Mouse (Mus musculus) kidney, adult 2 months (tissue): ENCODE results near the gene 4930544D05Rik.

Experiments
- CTCF ChIP-seq: fragments of 200-500 bp; conservative IDR thresholded peaks from 2 replicates; pipeline ENCODE4 v1.5.1; 2011; ENCODE audit warnings: low read depth, mild to moderate bottlenecking, control low read depth, low read length, moderate library complexity, mixed read lengths; ENCODE audit not compliant: insufficient read depth, insufficient read length
- POLR2A ChIP-seq: fragments of 200-500 bp; IDR thresholded peaks from one replicate; pipeline ENCODE4 v1.6.1; 2011; ENCODE audit warnings: low read depth, low read length, control low read depth

DNA sequence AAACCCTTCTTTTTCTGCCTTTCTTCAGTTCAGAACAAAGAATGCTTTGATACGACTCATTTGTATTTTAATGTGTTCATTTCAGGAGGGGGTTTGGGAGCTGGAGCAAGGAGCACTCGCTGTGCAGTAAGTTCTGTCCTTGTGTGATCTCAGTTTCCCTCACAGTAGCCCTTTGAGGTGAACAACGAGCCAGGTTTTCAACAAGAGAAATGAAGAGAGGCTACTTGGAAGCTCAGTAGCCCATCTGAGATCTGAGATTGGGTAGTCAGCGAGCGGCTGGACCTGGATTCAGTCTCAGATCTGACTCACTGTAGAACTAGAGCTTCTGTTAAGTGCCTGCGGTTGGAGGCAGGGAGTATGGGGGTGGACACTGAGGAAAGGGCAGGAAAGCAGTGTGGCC lies 41.8 kb upstream of the 4930544D05Rik start:
- TF ChIP-seq CTCF, result no peak
- TF ChIP-seq POLR2A, result no peak
